Mouse (Mus musculus) lung, postnatal 36 days (tissue): ENCODE results near the gene Usp5.

Experiments
- DNase-seq: peaks from one replicate; pipeline ENCODE4 v3.0.0; 2022; ENCODE audit warnings: mixed read lengths

Usp5 gene

GRCm38 (mm10) chr6:124828868-124829798 lies at the start of gene Usp5, which contains the start of gene Cdca3:
Gene Usp5, minus strand, starts transcription at chr6:124829484.
Gene Cdca3, plus strand, starts transcription at chr6:124829547.
- DNase-seq: peak; percentile 99

- DNase-seq: no peak
These were observed 45.1 kb upstream of the Usp5 start for GRCm38 (mm10) chr6:124874348-124874747.

DNA sequence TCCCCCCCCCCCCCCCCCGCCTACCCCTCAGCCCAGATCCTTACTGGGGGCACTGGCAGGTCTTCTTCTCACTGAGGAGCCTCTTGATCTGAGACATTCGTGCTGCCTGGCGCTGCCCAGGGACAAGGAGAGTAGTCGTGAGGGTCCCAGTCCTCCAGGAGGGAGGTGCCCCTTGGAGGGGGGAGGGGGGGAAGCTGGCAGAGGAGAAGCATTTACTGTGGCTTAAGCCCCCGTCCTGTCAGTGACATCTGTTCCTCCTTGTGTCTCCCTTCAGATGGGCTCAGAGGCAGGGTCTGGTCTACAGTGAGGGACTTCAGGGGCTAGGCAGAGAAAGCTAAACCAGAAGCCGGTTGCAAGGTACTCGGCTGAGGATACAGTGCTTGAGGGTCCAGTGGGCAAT lies 37.3 kb upstream of the Usp5 start:
- DNase-seq: no peak

DNA sequence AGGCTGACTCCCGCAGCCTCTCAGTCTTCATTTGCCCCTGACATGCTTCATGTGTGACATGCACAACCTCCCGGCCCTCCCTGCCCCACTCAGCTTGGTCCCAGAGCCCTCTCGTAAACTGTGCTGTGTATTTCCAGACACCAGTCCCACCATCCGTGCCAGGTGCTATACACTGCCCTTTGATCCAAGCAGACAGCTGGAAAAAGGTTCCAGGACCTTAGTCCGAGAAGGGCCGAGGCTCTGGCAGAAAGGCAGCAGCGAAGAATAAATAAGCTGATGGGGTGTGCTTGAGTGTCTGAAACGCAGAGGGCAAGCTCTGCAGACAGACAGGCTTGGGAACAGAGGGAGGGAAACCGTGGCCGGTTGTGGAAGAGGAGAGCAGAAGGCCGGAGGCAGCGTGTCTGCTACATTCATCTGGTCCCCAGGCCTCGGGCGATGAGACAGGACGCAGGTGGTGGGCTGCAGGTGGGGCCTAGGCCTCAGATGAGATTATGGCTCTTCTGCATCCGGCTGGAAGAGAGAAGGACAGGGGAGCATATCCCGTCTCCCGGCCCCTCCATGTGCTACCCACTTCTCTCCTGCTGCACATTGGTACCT lies 36.6 kb upstream of the Usp5 start:
- no peak for DNase-seq

GRCm38 (mm10) chr6:124863658-124864298 lies 34.5 kb upstream of the Usp5 start, which contains the start of gene Gpr162:
Gene Gpr162, minus strand, starts transcription at chr6:124863983.
- peak; percentile 40 for DNase-seq

GRCm38 (mm10) chr6:124863125-124863657 lies 33.9 kb upstream of the Usp5 start:
- DNase-seq: no peak

- no peak for DNase-seq
These were observed 33.3 kb upstream of the Usp5 start for GRCm38 (mm10) chr6:124862406-124863124.

GRCm38 (mm10) chr6:124861802-124862201 lies 32.5 kb upstream of the Usp5 start:
- DNase-seq: no peak

DNA sequence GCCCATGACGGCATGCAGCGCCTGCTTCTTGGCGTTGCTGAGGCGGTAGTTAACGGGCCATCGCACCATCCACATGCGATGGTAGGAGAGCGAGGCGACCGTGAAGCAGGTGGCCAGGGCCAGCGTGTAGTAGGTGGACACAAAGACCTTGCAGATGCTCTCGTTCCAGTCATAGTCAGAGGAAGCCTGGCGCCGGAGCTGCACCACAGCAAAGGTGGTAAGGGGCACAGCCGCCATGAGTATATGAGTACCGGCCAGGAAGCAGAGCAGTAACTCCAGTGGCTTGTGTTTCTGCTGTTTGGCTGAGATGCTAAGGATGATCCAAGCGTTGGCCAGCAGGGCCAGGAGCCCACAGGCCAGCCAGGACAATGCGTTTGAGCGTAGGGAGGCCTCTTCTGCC lies 32.0 kb upstream of the Usp5 start:
- no peak for DNase-seq

DNA sequence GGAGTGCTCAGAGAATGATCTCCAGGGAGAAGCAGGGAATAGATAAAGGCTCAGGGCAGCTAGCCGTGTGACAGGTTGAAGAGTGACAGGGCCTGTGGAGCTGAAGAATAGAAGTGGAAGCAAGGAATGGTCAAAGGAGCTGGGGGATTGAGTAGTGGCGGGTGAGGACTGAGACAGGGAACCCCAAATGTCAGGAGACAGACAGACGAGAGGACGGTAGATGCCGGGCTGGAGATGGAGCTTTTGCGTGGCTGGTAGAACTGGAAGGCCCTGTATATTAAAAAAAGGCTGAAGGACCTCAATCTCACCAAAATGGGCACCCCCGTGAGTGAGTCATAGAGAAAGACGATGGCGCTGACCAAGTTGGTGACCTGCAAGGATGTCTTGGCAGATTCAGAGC lies 31.2 kb upstream of the Usp5 start:
- no peak for DNase-seq

- DNase-seq: peak; percentile 89
These were observed 30.4 kb upstream of the Usp5 start for GRCm38 (mm10) chr6:124859725-124860124.

DNA sequence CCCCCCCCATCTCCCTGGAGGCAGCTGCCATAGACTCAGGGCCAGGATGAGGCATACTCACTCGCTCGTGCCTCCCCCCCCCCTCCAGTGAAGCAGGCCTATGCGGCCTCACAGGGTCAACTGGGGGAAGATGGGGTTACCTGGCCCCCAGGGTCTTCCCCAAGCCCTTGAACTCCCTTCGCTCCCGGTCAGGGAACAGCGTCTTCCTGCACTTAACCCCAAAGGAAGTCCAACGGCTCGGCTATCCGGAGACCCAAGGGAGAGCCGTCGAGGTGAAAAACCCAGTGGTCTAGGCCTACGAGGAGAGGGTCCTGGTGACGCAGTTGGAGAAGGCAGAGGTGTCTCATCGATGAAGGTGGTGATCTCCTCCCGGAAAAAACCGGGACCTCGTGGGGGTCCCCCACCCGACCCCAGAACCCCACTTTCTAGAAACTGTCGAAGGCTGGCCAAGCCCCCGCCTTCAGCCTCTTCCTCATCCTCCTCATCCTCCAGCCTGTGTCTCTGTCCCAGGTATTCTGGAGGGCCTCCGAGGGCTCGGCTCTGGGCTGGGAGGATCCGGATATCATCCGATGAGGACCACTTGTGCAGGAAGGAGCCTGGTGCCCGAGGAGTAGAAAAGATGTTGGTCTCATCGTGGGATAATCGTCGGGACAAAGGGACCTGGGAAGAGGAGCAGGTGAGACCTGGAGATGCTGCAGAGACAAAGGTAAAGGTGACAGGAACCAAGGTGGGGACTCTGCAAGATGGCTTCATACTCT lies 29.5 kb upstream of the Usp5 start:
- no peak for DNase-seq

GRCm38 (mm10) chr6:124857840-124858530 lies 28.7 kb upstream of the Usp5 start:
- DNase-seq: no peak

- DNase-seq: peak; percentile 83
These were observed 27.9 kb upstream of the Usp5 start, which contains the start of gene P3h3 for GRCm38 (mm10) chr6:124856916-124857839. Gene P3h3, minus strand, starts transcription at chr6:124857752.

DNA sequence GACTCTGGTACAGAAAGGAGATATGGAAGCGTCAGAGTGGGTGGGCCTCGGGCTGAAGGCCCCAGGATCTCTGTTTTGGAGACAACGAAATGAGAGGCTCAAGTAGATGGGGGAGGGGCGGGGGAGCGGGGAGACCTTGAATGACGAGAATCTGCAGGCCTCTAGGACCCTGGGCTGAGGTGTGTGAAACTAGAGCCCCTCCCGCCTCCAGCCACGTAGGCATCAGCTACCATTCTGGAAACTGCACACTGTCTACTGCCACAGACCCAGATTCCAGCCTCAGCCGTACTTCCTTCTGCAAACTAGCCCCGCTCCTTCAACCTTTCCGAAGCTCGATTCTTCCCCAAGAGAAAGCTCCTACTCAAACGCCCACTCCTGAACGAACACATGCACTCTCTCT lies 27.0 kb upstream of the Usp5 start:
- DNase-seq: no peak

GRCm38 (mm10) chr6:124854647-124855046 lies 25.4 kb upstream of the Usp5 start:
- DNase-seq: no peak

GRCm38 (mm10) chr6:124850535-124850934 lies 21.3 kb upstream of the Usp5 start:
- no peak for DNase-seq

- peak; percentile 97 for DNase-seq
These were observed 18.0 kb upstream of the Usp5 start for GRCm38 (mm10) chr6:124847305-124847704.

GRCm38 (mm10) chr6:124840241-124841167 lies 11.2 kb upstream of the Usp5 start, which contains the start of gene Gnb3:
Gene Gnb3, minus strand, starts transcription at chr6:124840275.
- DNase-seq: no peak
